Mouse (Mus musculus): ENCODE measurements at regions not wholly inside any gene's neighbourhood (a gene's known extent, or its start where the extent isn't known, plus 50 kb on each side); places are given as distances from the start of the nearest gene placed in this dataset.

GRCm38 (mm10) chr7:73272787-73273186 is 102.5 kb upstream of the Rgma start:
- Histone ChIP-seq H3K9me3 (ENCODE audit: low read length) (no peaks in the 10 kb centered on the region), H3K27me3 (replicated peaks; ENCODE audit: insufficient read depth, low read length) (no peaks in the 10 kb centered on the region), H3K4me3 (ENCODE audit: low read depth, low read length) (no peak overlapping the region), H3K4me2 (replicated peaks; ENCODE audit: low read depth, low read length) (no peak overlapping the region), H3K27ac (ENCODE audit: low read length) (no peak overlapping the region), H3K36me3 (ENCODE audit: insufficient read depth, low read length) (no peaks in the 10 kb centered on the region), H3K4me1 (ENCODE audit: insufficient read depth, low read depth, low read length) (no peaks in the 10 kb centered on the region), H3K9ac (replicated peaks; ENCODE audit: low read depth) (no peak overlapping the region)
- TF ChIP-seq CTCF (IDR thresholded peaks at IDR 0.05) (no peak), EP300 (IDR thresholded peaks at IDR 0.05) (no peak)
- ATAC-seq (no peak), DNase-seq (ENCODE audit: low spot score) (no peak)
- 73% methylated on average over 1 of the region's 1 CpGs for WGBS

- H3K36me3 ChIP-seq (ENCODE audit: insufficient read depth, low read length), result no peaks in the 10 kb centered on the region
- no peaks in the 10 kb centered on the region for H3K27me3 ChIP-seq (replicated peaks; ENCODE audit: insufficient read depth, low read length)
- no peak for TF ChIP-seq CTCF (IDR thresholded peaks at IDR 0.05)
- TF ChIP-seq EP300 (IDR thresholded peaks at IDR 0.05), result no peak
- H3K4me2 ChIP-seq (replicated peaks; ENCODE audit: low read depth, low read length), result no peak overlapping the region
- no peak overlapping the region for H3K9ac ChIP-seq (replicated peaks; ENCODE audit: low read depth)
- no peak overlapping the region for H3K27ac ChIP-seq (ENCODE audit: low read length)
- no peaks in the 10 kb centered on the region for H3K9me3 ChIP-seq (ENCODE audit: low read length)
- no peak overlapping the region for H3K4me3 ChIP-seq (ENCODE audit: low read depth, low read length)
- DNase-seq (ENCODE audit: low spot score) (peak; percentile 74), ATAC-seq (peak; percentile 49; the same call in 1 of the 2 replicates)
- 64% methylated on average over 9 of the region's 9 CpGs for WGBS
- H3K4me1 ChIP-seq (ENCODE audit: insufficient read depth, low read depth, low read length), result no peaks in the 10 kb centered on the region
These were observed 99.5 kb upstream of the Rgma start for GRCm38 (mm10) chr7:73275814-73276271.

- Histone ChIP-seq H3K27me3 (replicated peaks; ENCODE audit: insufficient read depth, low read length) (no peaks in the 10 kb centered on the region), H3K27ac (ENCODE audit: low read length) (no peak overlapping the region), H3K4me1 (ENCODE audit: insufficient read depth, low read depth, low read length) (no peaks in the 10 kb centered on the region), H3K4me3 (ENCODE audit: low read depth, low read length) (no peak overlapping the region), H3K36me3 (ENCODE audit: insufficient read depth, low read length) (no peaks in the 10 kb centered on the region), H3K9ac (replicated peaks; ENCODE audit: low read depth) (no peak overlapping the region), H3K4me2 (replicated peaks; ENCODE audit: low read depth, low read length) (no peak overlapping the region), H3K9me3 (ENCODE audit: low read length) (no peaks in the 10 kb centered on the region)
- DNase-seq (ENCODE audit: low spot score), result no peak
- WGBS, result 90% methylated on average over 6 of the region's 6 CpGs
- no peak for ATAC-seq
- TF ChIP-seq CTCF (IDR thresholded peaks at IDR 0.05) (no peak), EP300 (IDR thresholded peaks at IDR 0.05) (no peak)
These were observed 96.7 kb upstream of the Rgma start for GRCm38 (mm10) chr7:73278616-73279015.

- Histone ChIP-seq H3K36me3 (ENCODE audit: insufficient read depth, low read length) (no peaks in the 10 kb centered on the region), H3K4me3 (ENCODE audit: low read depth, low read length) (no peak overlapping the region), H3K9ac (replicated peaks; ENCODE audit: low read depth) (no peak overlapping the region), H3K4me1 (ENCODE audit: insufficient read depth, low read depth, low read length) (no peaks in the 10 kb centered on the region), H3K27ac (ENCODE audit: low read length) (no peak overlapping the region), H3K27me3 (replicated peaks; ENCODE audit: insufficient read depth, low read length) (no peaks in the 10 kb centered on the region), H3K9me3 (ENCODE audit: low read length) (no peaks in the 10 kb centered on the region), H3K4me2 (replicated peaks; ENCODE audit: low read depth, low read length) (no peak overlapping the region)
- WGBS, result 75% methylated on average over 4 of the region's 4 CpGs
- ATAC-seq (no peak), DNase-seq (ENCODE audit: low spot score) (peak; percentile 24)
- no peak; the same call in 1 of the 2 replicates for TF ChIP-seq EP300 (IDR thresholded peaks at IDR 0.05)
- TF ChIP-seq CTCF (IDR thresholded peaks at IDR 0.05), result no peak
These were observed 95.3 kb upstream of the Rgma start for GRCm38 (mm10) chr7:73279936-73280445.

- no peak for DNase-seq (ENCODE audit: low spot score)
These were observed 89.1 kb upstream of the Rgma start for GRCm38 (mm10) chr7:73286244-73286643.

GRCm38 (mm10) chr7:73293337-73293736 is 82.0 kb upstream of the Rgma start:
- Histone ChIP-seq H3K4me2 (replicated peaks; ENCODE audit: low read depth, low read length) (no peak overlapping the region), H3K4me3 (ENCODE audit: low read depth, low read length) (no peak overlapping the region), H3K9ac (replicated peaks; ENCODE audit: low read depth) (no peak overlapping the region), H3K4me1 (ENCODE audit: insufficient read depth, low read depth, low read length) (no peaks in the 10 kb centered on the region), H3K9me3 (ENCODE audit: low read length) (no peaks in the 10 kb centered on the region), H3K36me3 (ENCODE audit: insufficient read depth, low read length) (no peaks in the 10 kb centered on the region), H3K27me3 (replicated peaks; ENCODE audit: insufficient read depth, low read length) (no peaks in the 10 kb centered on the region), H3K27ac (ENCODE audit: low read length) (no peak overlapping the region)
- ATAC-seq (no peak), DNase-seq (ENCODE audit: low spot score) (no peak)
- no peak for TF ChIP-seq CTCF (IDR thresholded peaks at IDR 0.05)
- TF ChIP-seq EP300 (IDR thresholded peaks at IDR 0.05), result no peak
- WGBS, result 24% methylated on average over 4 of the region's 4 CpGs

More at GRCm38 (mm10) chr7:73286244-73286643, 89.1 kb upstream of the Rgma start:
- H3K9me3 ChIP-seq (ENCODE audit: low read length), result no peaks in the 10 kb centered on the region
- no peak overlapping the region for H3K4me3 ChIP-seq (ENCODE audit: low read depth, low read length)
- H3K9ac ChIP-seq (replicated peaks; ENCODE audit: low read depth), result no peak overlapping the region
- H3K27me3 ChIP-seq (replicated peaks; ENCODE audit: insufficient read depth, low read length), result no peaks in the 10 kb centered on the region
- no peak overlapping the region for H3K4me2 ChIP-seq (replicated peaks; ENCODE audit: low read depth, low read length)
- no peak for TF ChIP-seq EP300 (IDR thresholded peaks at IDR 0.05)
- TF ChIP-seq CTCF (IDR thresholded peaks at IDR 0.05), result no peak
- H3K27ac ChIP-seq (ENCODE audit: low read length), result no peak overlapping the region
- no peak for ATAC-seq
- no peaks in the 10 kb centered on the region for H3K36me3 ChIP-seq (ENCODE audit: insufficient read depth, low read length)
- 69% methylated on average over 5 of the region's 5 CpGs for WGBS
- H3K4me1 ChIP-seq (ENCODE audit: insufficient read depth, low read depth, low read length), result no peaks in the 10 kb centered on the region

GRCm38 (mm10) chr7:73294399-73294798 is 80.9 kb upstream of the Rgma start:
- no peak for TF ChIP-seq EP300 (IDR thresholded peaks at IDR 0.05)
- TF ChIP-seq CTCF (IDR thresholded peaks at IDR 0.05), result no peak
- DNase-seq (ENCODE audit: low spot score), result no peak
- Histone ChIP-seq H3K36me3 (ENCODE audit: insufficient read depth, low read length) (no peaks in the 10 kb centered on the region), H3K27ac (ENCODE audit: low read length) (no peak overlapping the region), H3K4me1 (ENCODE audit: insufficient read depth, low read depth, low read length) (no peaks in the 10 kb centered on the region), H3K9ac (replicated peaks; ENCODE audit: low read depth) (no peak overlapping the region), H3K4me2 (replicated peaks; ENCODE audit: low read depth, low read length) (no peak overlapping the region), H3K27me3 (replicated peaks; ENCODE audit: insufficient read depth, low read length) (no peaks in the 10 kb centered on the region), H3K9me3 (ENCODE audit: low read length) (no peaks in the 10 kb centered on the region), H3K4me3 (ENCODE audit: low read depth, low read length) (no peak overlapping the region)
- 83% methylated on average over 6 of the region's 6 CpGs for WGBS
- ATAC-seq, result no peak
